Mouse (Mus musculus) neural tube, embryonic 15.5 days (tissue): ENCODE measurements around the gene Amotl1. TPM values are rescaled to one million over a fixed set of nuclear protein-coding genes. Genes with fewer than 3 reads are reported as not detected.

Source experiments
- ATAC-seq: fragments of 200-750 bp; cut with Nextera tagmentation; 2 replicates; pipeline ENCODE4 v1.8.0; 2017; ENCODE audit warnings: mild to moderate bottlenecking, moderate TSS enrichment, moderate library complexity; ENCODE audit not compliant: low FRiP score
- H3K27ac ChIP-seq: fragments of 300-500 bp; sonication (generic); replicated peaks from 2 replicates; pipeline ENCODE4 v1.5.1; 2015; ENCODE audit warnings: mild to moderate bottlenecking, inconsistent platforms
- H3K27me3 ChIP-seq: fragments of 300-500 bp; sonication (generic); replicated peaks from 2 replicates; pipeline ENCODE4 v1.6.1; 2015; ENCODE audit warnings: inconsistent platforms
- H3K36me3 ChIP-seq: fragments of 300-500 bp; sonication (generic); 2 replicates; pipeline ENCODE4 v1.6.1; 2015; ENCODE audit warnings: inconsistent platforms
- H3K4me1 ChIP-seq: fragments of 300-500 bp; sonication (generic); 2 replicates; pipeline ENCODE4 v1.6.1; 2015; ENCODE audit warnings: inconsistent platforms
- H3K4me2 ChIP-seq: fragments of 300-500 bp; sonication (generic); 2 replicates; pipeline ENCODE4 v1.6.1; 2015; ENCODE audit warnings: inconsistent platforms, mild to moderate bottlenecking, moderate library complexity
- H3K4me3 ChIP-seq: fragments of 300-500 bp; sonication (generic); replicated peaks from 2 replicates; pipeline ENCODE4 v1.5.1; 2015; ENCODE audit warnings: mild to moderate bottlenecking, inconsistent platforms
- H3K9ac ChIP-seq: fragments of 300-500 bp; sonication (generic); replicated peaks from 2 replicates; pipeline ENCODE4 v1.6.1; 2015; ENCODE audit warnings: mild to moderate bottlenecking, inconsistent platforms
- H3K9me3 ChIP-seq: fragments of 300-500 bp; sonication (generic); replicated peaks from 2 replicates; pipeline ENCODE4 v1.6.1; 2016; ENCODE audit warnings: inconsistent platforms
- WGBS: fragments of 180-500 bp; shearing (Covaris S2); methylation state at CpG from one replicate; pipeline ENCODE4 v1.1.7; 2015; ENCODE audit warnings: mixed read lengths; 5-methylcytosine and 5-hydroxymethylcytosine counted together
- polyA plus RNA-seq: library from polyadenylated mRNA; unstranded; fragments of >200 nt; fragmentation: Nextera tagmentation; extraction: Ambion mirVana; gene quantifications from 2 replicates; pipeline ENCODE4 v1.2.1, GENCODE M21; 2015

Gene Amotl1
- polyA plus RNA-seq, 1 experiment from 2014 or later, result 6.8 TPM

- ATAC-seq, result no peak
- no peaks in the 10 kb centered on the region for H3K27me3 ChIP-seq
- 96% methylated on average over 4 of the region's 4 CpGs for WGBS
- H3K4me3 ChIP-seq, result no peak overlapping the region
- no peak overlapping the region for H3K4me2 ChIP-seq
- no peak overlapping the region for H3K27ac ChIP-seq
- H3K4me1 ChIP-seq, result no peaks in the 10 kb centered on the region
- H3K36me3 ChIP-seq, result peaks cover 27% of the 10 kb centered on the region
- H3K9me3 ChIP-seq, result no peaks in the 10 kb centered on the region
- H3K9ac ChIP-seq, result no peak overlapping the region
Observed at GRCm38 (mm10) chr9:14569175-14569975, 75.5 kb downstream of the Amotl1 start.

GRCm38 (mm10) chr9:14568487-14568886 lies 76.4 kb downstream of the Amotl1 start:
- peaks cover 27% of the 10 kb centered on the region for H3K36me3 ChIP-seq
- no peak overlapping the region for H3K4me3 ChIP-seq
- ATAC-seq, result no peak
- H3K4me1 ChIP-seq, result no peaks in the 10 kb centered on the region
- H3K27me3 ChIP-seq, result no peaks in the 10 kb centered on the region
- H3K9ac ChIP-seq, result no peak overlapping the region
- H3K9me3 ChIP-seq, result no peaks in the 10 kb centered on the region
- no peak overlapping the region for H3K4me2 ChIP-seq
- 93% methylated on average over 2 of the region's 2 CpGs for WGBS
- no peak overlapping the region for H3K27ac ChIP-seq

- no peaks in the 10 kb centered on the region for H3K9me3 ChIP-seq
- no peak overlapping the region for H3K4me3 ChIP-seq
- 0 out of 2 replicates have a peak, but pooled peaks cover 2% of the 10 kb centered on the region for H3K4me1 ChIP-seq
- H3K4me2 ChIP-seq, result no peak overlapping the region
- H3K27me3 ChIP-seq, result no peaks in the 10 kb centered on the region
- H3K9ac ChIP-seq, result no peak overlapping the region
- H3K27ac ChIP-seq, result no peak overlapping the region
- no peak for ATAC-seq
- WGBS, result 91% methylated on average over 3 of the region's 3 CpGs
- peaks cover 31% of the 10 kb centered on the region for H3K36me3 ChIP-seq
Observed at GRCm38 (mm10) chr9:14564486-14564885, 80.4 kb downstream of the Amotl1 start.

GRCm38 (mm10) chr9:14563351-14563750 lies 81.5 kb downstream of the Amotl1 start:
- H3K9me3 ChIP-seq, result no peaks in the 10 kb centered on the region
- WGBS, result 87% methylated on average over 7 of the region's 7 CpGs
- H3K4me2 ChIP-seq, result no peak overlapping the region
- no peak overlapping the region for H3K4me3 ChIP-seq
- H3K27ac ChIP-seq, result no peak overlapping the region
- H3K9ac ChIP-seq, result no peak overlapping the region
- no peaks in the 10 kb centered on the region for H3K27me3 ChIP-seq
- peaks cover 26% of the 10 kb centered on the region; the same call in 1 of the 2 replicates for H3K36me3 ChIP-seq
- ATAC-seq, result no peak
- H3K4me1 ChIP-seq, result 0 out of 2 replicates have a peak, but pooled peaks cover 2% of the 10 kb centered on the region

GRCm38 (mm10) chr9:14560545-14560944 lies 84.3 kb downstream of the Amotl1 start:
- H3K27ac ChIP-seq, result no peak overlapping the region
- 50% methylated on average over 4 of the region's 4 CpGs for WGBS
- no peak overlapping the region for H3K4me2 ChIP-seq
- no peaks in the 10 kb centered on the region for H3K27me3 ChIP-seq
- H3K36me3 ChIP-seq, result peaks cover 45% of the 10 kb centered on the region
- H3K4me3 ChIP-seq, result no peak overlapping the region
- H3K9ac ChIP-seq, result no peak overlapping the region
- 0 out of 2 replicates have a peak, but pooled peaks cover 2% of the 10 kb centered on the region for H3K4me1 ChIP-seq
- ATAC-seq, result no peak
- H3K9me3 ChIP-seq, result no peaks in the 10 kb centered on the region

- Histone ChIP-seq H3K9me3 (no peaks in the 10 kb centered on the region), H3K36me3 (peaks cover 48% of the 10 kb centered on the region), H3K4me2 (no peak overlapping the region), H3K27ac (no peak overlapping the region), H3K4me1 (0 out of 2 replicates have a peak, but pooled peaks cover 2% of the 10 kb centered on the region), H3K27me3 (no peaks in the 10 kb centered on the region), H3K9ac (no peak overlapping the region), H3K4me3 (no peak overlapping the region)
- WGBS, result 81% methylated on average over 9 of the region's 9 CpGs
- ATAC-seq, result no peak
Observed at GRCm38 (mm10) chr9:14559996-14560395, 84.9 kb downstream of the Amotl1 start.

- Histone ChIP-seq H3K4me2 (no peak overlapping the region), H3K9me3 (no peaks in the 10 kb centered on the region), H3K36me3 (peaks cover 54% of the 10 kb centered on the region), H3K27ac (no peak overlapping the region), H3K4me3 (no peak overlapping the region), H3K4me1 (0 out of 2 replicates have a peak, but pooled peaks cover 2% of the 10 kb centered on the region), H3K9ac (no peak overlapping the region), H3K27me3 (no peaks in the 10 kb centered on the region)
- no peak for ATAC-seq
- 75% methylated on average over 10 of the region's 10 CpGs for WGBS
Observed at GRCm38 (mm10) chr9:14559430-14559829, 85.4 kb downstream of the Amotl1 start.

GRCm38 (mm10) chr9:14558332-14558731 lies 86.5 kb downstream of the Amotl1 start:
- no peak overlapping the region for H3K4me3 ChIP-seq
- H3K9me3 ChIP-seq, result no peaks in the 10 kb centered on the region
- 0 out of 2 replicates have a peak, but pooled peaks cover 2% of the 10 kb centered on the region for H3K4me1 ChIP-seq
- 92% methylated on average over 10 of the region's 10 CpGs for WGBS
- H3K27me3 ChIP-seq, result no peaks in the 10 kb centered on the region
- no peak overlapping the region for H3K4me2 ChIP-seq
- H3K36me3 ChIP-seq, result peaks cover 55% of the 10 kb centered on the region
- H3K27ac ChIP-seq, result no peak overlapping the region
- no peak overlapping the region for H3K9ac ChIP-seq
- ATAC-seq, result no peak

GRCm38 (mm10) chr9:14548366-14548761 lies 96.5 kb downstream of the Amotl1 start:
- H3K9me3 ChIP-seq, result no peaks in the 10 kb centered on the region
- 91% methylated on average over 11 of the region's 11 CpGs for WGBS
- no peak overlapping the region for H3K4me2 ChIP-seq
- ATAC-seq, result no peak
- no peaks in the 10 kb centered on the region for H3K4me1 ChIP-seq
- no peak overlapping the region for H3K4me3 ChIP-seq
- no peaks in the 10 kb centered on the region for H3K27me3 ChIP-seq
- H3K36me3 ChIP-seq, result peaks cover 64% of the 10 kb centered on the region
- no peak overlapping the region for H3K27ac ChIP-seq
- H3K9ac ChIP-seq, result no peak overlapping the region

GRCm38 (mm10) chr9:14547584-14548365 lies 97.1 kb downstream of the Amotl1 start:
- peaks cover 59% of the 10 kb centered on the region for H3K36me3 ChIP-seq
- H3K4me2 ChIP-seq, result no peak overlapping the region
- no peaks in the 10 kb centered on the region for H3K4me1 ChIP-seq
- no peak overlapping the region; the same call in 1 of the 2 replicates for H3K27ac ChIP-seq
- H3K9me3 ChIP-seq, result no peaks in the 10 kb centered on the region
- ATAC-seq, result peak; percentile 43; the same call in 1 of the 2 replicates
- H3K4me3 ChIP-seq, result no peak overlapping the region
- H3K27me3 ChIP-seq, result no peaks in the 10 kb centered on the region
- WGBS, result 74% methylated on average over 12 of the region's 12 CpGs
- no peak overlapping the region for H3K9ac ChIP-seq

GRCm38 (mm10) chr9:14544034-14544757 lies 100.7 kb downstream of the Amotl1 start:
- Histone ChIP-seq H3K4me2 (no peak overlapping the region), H3K9me3 (no peaks in the 10 kb centered on the region), H3K27ac (no peak overlapping the region), H3K4me1 (no peaks in the 10 kb centered on the region), H3K9ac (no peak overlapping the region), H3K36me3 (peaks cover 45% of the 10 kb centered on the region), H3K4me3 (no peak overlapping the region), H3K27me3 (no peaks in the 10 kb centered on the region)
- WGBS, result 46% methylated on average over 9 of the region's 9 CpGs
- no peak for ATAC-seq
